Mouse (Mus musculus): ENCODE measurements around the gene Cela3b.

Gene Cela3b

DNA sequence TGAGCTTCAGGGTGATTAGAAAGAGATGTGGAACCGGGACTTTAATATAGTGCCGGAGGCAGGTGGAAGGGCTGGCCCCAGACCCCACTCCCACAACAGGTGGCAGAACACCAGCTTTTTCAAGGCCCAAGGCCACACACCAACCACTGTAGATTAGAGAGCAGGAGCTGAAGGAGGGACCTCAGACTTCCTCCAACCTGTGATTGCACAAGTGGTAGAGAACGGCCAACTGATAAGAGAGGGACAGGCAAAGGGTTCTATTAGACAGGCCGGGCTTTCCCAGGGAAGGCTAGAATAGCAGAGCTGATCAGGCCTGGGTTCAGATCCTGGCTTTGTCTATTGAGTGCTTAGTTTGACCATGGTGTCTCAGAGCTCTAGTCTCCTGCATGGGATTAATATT is at the start of gene Cela3b:
TSS of gene Cela3b (minus strand) at position 39 of the 400 bp plus-strand sequence.
- no peak for DNase-seq

DNA sequence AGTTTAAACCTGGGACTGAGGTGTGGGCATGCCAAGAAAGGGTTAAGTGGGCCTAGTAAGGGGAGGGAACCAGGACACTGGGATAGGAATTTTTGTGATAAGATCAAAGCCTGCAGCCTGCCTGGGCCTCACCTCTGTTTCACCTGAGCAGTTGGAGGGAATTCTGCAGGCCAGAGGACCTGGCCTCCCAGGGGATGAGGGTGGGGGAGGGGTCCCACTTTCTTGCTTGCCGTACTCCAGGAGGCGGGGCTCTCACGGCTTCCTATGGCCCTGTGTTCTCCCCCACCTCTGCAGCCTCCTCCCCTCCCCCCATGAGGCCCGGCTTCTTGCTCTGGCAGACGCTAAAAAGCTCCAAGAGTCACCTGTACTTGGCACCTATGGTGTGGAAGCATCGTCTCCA is 49.4 kb upstream of the Cela3b start:
- DNase-seq, result peak; percentile 35

DNA sequence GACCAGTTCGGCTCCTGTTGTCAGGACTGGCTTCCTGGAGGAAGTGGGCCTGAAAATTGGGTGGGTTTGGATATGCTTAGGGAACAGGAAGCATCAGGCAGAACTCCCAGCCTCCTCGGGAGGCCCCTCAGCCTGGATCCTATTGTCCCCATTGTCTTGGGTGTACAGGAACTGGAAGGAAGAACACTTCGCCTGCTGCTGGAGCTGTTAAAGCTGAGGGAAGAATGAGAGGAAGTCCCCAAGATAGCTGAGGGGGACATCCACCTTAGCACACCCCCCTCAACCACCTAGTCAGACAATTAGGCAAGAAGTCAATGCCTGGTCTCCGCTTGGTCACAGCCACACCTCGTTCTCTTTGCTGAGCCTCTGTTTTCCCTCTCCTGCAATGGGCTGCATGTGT is 48.0 kb upstream of the Cela3b start:
- DNase-seq, result peak; percentile 49

DNA sequence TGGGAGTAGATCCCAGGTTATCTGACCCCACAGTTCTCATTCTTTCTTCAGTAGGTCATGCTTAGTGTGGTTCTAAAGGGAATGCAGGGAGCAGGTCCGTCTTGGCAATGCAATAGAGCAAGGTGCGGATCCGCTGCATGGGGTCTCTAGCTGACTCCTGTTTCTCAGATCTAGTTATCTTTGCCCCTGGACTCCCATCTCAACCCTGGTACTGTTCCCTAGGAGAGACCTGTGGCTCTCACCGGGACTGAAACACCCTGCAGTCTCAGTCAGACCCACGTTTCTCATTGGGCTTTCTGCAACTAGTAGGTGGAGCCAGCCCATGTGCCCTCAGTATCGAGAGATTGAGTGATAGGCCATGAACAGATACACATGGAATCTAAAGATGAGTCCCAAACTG is 47.3 kb upstream of the Cela3b start:
- no peak for DNase-seq

DNA sequence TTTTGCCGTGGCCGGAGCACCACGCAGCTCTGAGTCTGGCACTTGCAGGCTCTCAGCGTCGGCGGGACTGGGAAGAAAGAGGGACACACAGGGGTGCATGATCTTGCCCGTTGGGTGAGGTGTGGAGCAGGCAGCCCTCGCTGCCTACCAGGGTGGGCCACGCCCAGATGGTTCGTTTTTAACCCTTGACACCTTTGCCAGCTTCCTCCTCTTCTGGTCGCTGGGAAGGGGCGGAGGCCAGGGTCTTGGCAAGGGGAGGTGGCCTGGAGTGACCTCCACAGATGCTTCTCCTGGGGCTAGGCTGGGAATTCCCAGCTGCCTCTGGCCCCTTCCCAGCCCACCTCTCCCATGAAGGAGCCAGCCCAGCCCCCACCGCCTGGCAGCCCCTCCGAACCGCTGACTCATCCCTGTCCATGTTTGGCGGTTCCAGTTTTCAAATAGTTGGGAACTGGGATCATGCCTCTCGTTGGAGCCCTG is 46.5 kb upstream of the Cela3b start:
- peak; percentile 71 for DNase-seq

DNA sequence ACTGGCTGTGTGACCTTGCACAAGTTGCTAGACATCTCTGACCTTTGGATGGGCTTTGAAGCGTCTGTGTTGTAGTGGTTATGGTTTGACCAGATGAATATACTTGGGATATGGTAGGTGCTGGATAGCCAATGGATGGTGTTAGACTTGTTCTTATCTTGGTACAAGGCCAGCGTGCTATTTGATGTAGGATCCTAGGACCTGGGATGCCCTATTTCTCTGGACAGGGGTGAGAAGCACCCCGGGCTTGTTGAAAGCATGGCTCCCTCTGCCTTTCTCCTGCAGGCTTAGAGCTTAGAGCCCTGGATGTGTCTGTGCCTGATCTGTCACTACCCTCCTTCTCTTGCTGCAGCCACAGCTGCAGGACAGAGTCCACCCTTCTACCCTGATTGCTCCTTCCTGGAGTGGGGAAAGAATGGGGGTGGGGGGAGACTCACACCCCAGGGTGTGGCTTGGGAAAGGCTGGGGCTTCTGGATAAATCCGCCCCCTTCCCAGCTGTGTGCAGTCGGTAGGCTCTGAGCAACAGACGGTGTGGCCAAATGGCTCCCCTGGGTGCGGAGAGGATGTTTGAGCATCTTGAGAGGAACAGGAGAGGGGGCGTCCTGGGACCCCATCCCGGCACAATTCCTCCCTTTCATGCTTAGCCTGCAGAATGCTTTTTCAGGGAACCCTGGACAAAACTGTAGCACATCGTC is 45.9 kb upstream of the Cela3b start:
- DNase-seq, result peak; percentile 80

DNA sequence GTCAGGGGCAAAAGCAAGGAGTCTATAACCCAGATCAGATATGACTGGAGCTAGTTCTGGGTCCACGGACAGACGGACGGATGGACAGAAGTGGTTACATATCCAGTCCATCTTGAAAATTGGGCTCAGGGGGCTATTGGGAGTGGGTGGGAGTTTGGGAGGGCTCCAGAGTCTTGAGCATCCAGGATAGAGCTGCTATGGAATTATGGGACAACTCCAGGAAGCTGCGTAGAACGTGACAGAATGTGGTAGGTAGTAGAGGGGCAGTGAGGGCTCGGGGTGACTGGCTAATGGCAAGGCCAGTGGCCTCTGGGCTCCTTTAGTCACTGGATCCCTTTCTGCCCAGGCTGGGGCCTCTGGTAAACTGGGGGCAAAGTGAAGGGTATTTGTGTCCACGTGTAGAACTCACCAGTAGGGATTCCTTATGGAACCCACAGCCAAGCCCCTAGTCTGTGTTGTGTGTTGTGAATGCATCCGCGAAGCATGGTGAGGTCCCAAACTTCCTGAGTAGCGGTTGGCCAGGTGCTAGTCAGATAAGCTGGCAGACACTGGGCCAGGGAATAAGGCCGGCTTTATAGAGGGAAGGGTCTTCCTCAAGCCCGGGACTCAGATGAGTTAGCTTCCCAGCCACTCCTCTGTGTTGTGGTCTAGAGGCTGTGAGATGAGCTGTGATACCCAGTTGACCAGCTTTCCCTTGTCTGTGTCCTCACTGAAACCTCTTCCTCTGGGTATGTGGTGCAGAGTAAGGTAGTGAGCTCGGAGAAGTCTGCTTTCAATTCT is 45.1 kb upstream of the Cela3b start:
- no peak for DNase-seq

DNA sequence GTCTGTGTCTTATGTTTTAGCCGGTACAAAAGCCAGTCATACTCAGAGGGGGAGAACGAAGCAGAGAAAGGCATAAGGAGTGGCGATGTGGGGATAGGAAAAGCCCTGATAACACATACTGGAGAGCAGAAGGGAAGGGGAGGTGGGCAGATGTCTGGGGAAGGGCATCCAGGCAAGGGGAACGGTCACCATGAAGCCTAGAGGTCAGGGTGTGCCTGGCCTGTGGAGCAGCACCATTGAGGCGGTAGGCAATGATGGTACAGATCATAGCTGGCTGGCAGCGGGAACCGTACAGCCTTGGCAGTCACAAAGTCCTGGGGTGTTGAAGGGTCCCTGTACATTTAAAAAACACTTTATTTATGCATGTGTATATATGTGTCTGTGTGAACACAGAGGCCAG is 44.4 kb upstream of the Cela3b start:
- no peak for DNase-seq

DNA sequence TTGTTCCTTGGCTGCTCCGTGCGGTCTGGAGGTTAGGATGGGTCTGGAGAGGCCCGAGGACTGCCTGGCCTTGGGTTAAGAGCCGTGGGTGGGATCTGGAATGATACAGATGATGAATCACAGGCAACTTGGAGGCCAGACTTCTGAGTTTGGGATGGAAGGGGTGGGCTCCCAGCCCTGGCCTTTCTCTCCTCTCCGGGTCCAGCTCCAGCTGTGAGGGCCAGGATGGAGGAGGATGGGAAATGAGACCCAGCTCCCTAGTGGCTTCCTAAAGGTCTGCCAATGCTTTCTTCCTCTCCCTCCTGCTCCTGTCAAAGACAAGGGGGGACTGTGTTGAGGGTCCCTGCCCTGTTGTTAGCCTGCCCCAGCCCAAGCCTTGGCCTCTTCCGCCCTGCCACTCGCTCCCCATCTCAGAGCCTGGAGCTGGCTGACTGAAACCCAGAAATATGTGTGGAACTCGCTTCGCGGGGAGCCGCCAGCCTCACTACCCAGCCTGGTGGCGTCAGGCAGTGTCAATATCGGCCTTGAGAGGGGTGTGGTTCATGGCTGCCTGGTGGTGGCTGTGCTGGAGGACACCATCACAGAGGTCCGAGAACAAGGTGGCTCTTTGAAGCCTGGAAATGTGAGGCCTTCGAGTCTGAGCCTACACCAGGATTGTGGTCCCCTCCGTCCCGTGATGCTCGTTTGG is 43.5 kb upstream of the Cela3b start:
- peak; percentile 56 for DNase-seq

DNA sequence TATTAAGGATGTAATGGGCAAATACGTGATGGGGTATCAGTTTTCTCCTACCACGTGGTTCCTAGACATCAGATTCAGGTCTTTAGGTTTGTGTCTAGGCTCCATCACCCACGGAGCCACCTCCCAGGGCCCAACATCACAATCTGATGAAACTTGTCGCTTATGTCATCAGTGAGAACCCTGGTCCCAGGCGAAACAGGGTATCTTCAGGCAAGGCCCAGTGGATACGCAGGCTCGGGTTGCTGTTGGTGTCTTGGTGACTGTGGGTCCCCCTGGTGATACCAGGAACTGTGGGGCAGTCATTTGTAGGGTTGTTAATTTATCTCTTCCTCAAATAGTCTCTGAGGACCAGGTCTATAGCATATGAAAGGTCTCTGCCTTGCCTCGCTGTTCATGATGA is 42.9 kb upstream of the Cela3b start:
- DNase-seq, result no peak

DNA sequence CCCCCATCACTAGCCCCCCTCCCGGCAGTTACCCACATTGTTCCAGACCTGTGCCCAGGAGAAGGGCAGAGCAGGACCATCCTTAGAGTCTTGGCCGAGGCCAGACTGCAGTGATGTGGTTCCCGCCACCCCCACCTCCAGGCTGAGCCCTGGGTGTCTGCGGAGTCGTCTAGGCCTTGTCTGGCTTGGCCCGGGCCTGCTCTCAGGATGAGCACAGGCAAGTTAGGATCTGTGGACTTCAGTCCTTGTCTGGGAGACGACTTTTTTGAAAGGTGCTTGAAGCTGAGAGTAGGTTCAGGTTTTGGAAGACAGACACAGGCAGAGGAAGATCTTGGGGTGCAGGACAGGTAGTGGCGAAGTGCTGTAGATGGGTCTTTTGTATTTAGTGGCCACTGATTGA is 41.0 kb upstream of the Cela3b start:
- DNase-seq, result no peak

DNA sequence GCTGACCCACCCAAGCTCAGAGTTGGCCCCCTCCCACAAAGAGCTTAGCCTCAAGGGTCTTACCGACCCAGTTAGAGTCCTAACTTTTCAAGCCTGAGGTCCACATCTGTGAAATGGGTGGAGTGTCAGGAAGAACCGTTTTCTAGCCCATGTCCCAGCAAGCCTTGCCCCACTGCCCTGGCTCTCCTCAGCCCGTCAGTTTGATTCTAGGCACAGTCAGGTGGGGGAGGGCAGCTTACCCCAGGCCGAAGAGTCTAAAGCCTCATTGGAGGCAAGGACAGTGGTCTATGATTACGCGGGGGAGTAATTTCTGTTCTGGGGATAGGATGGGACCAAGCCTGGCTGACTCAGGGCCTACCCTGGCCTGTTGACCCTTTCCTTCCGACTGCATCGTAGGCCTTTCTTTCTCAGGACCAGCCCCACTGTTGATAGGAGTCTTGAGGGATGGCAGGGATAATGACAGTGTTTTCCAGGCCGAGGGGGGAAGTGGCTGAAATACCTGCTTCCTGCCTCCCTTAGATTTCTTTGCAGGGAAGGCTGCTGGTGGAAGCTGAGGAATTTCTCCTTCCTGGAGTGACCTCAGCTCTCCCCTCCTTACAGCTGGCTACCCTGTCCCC is 40.5 kb upstream of the Cela3b start:
- no peak for DNase-seq

DNA sequence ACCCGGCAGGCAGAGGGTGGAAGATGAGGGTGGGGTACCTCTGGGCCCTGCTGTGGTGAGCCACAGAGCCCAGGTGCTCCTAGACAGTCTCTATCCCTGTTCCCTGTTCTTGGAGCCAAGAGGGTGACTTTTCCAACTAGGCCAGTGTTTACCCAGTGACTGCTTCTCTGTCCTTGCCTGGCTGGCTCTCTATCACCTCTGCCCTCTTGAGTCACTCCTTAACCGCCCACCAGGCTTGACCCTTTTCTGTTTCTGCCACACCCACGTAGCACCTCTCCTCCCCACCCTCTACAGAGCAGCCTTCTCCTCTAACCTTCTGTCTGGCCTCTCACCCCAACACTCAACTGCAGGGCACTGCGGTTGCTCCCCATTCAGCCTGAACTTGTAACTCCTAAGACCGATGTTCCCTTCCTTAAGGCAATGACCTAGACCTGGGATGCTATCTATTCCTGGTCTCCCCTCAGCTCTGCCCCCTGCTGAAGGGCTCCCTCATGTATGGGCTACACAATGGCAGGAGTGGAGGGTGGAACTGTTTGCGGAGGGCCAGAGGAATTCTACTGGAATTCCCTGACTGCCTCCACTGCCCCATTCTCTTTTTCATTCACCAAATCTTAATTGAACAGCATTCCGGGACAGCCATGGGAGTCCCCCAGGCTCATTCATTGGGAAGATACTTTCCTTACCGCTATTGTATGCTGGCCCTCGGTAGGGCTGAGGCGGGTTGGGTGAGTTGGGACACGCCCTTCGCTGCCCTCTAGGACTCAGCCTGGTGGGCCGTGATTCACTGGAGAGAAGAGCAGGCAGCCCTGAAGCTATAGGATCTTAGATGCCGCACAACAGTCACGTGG is 39.7 kb upstream of the Cela3b start:
- DNase-seq, result no peak

DNA sequence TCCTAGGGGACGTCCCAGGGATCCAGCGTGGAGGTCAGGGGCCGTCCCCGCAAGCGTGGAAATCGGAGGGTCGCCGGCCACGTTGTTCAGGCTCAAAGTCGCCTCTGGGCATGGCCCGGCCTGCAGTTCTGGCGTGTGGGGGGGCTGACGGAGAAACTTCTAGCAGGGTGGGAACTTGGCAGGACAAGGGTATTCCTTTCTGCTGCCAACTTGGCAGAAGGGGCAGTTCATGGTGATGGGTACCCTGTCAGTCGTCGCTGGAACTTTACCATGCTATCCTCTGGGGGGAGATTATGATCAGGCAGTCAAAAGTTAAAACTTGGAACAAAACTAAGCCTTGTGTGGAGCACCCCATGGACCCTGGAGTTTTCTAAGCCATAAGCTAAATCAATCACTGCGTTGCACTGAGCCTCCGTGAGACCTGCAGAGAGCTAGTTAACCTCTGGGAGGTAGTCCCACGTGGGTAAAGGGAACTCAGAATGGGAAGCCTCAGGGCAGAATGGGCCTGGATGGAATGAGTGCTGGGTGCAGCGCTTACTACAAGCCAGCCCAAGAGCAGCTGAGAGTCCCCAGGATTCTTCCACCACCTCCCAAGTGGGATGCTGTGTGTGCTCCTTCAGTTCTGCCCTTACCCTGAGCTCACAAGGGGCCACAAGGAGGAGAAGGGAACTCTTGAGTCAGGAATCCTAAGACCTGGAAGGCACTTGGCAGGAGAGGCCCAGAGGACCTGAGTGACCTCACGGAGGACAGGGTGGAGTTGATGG is 38.9 kb upstream of the Cela3b start:
- peak; percentile 54 for DNase-seq

DNA sequence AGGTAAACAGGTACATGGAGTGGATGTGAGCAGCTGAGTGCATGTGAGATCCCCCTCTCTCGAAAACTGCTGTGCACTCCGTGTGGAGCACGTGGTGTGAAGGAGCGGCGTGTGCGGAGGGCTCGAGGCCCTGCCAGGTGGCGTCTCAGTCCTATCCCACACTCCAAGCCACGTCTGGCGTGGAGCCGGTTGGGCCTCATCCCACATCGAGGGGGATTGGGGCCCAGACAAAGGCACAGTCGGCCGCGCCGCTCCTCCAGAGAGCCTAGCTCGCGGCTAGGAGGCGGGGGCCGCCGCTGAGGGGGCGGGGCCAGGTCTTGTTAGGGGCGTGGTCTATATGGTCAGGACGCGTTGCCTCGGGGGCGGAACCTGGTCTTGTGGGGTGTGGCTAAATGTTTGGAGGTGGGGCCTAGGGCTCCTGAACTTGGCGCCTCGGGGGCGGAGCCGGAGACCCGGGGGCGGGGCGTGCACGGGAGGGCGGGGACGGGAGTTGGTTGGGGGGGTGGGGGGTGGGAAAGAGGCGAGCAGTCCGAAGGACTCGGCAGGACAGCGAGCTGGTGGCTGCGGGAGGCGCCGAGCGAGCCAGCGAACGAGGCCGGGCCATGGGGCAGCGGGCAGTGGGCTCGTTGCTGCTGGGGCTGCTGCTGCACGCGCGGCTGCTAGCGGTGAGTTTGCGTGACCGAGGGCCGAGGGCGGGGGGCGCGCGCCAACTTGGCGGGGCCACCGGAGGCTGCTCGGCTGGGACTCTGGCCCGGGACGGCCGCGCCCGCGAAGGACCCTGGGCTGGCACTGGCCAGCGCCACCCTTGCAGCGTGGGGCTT is 38.1 kb upstream of the Cela3b start, which contains the start of gene Hspg2:
TSS of gene Hspg2 (plus strand) at position 510 of the 821 bp plus-strand sequence.
- peak; percentile 98 for DNase-seq

DNA sequence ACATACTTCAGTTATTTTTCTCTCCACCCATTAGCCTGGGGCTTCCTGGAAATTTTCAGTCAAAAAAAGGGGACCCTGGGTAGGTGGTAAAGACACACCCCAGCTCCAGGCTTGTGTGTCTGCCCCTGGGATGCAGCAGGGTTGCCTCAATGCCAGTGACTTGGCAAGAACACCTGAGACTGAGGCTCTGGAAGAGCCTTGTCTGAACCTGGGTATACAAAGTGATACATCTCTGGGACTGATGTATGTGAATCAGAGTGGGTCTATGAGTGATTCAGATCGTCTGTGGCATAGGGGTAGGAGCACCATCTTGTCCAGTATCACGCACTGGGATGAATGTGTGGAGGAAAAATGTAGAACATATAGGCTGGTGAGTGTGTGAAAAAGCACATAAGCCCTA is 37.2 kb upstream of the Cela3b start:
- no peak for DNase-seq

DNA sequence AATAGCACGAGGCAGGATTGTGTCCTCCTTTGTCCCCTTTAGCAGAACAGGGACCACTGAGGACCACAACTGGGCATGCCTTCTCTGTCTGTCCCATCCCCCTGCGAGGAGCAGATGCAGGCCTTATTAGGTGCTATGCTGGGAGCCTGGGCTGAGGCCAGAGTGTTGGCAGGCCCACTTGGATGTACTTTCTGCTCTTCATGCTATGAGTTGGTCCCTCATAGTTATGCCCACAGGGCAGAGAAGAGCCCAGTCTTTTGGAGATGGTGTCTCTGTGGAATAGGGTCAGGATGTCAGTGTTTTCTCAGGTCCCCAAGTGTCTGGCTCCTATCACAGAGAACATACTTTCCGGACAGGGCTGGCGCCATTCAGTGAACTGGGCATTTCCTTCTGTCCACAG is 36.7 kb upstream of the Cela3b start:
- no peak for DNase-seq

DNA sequence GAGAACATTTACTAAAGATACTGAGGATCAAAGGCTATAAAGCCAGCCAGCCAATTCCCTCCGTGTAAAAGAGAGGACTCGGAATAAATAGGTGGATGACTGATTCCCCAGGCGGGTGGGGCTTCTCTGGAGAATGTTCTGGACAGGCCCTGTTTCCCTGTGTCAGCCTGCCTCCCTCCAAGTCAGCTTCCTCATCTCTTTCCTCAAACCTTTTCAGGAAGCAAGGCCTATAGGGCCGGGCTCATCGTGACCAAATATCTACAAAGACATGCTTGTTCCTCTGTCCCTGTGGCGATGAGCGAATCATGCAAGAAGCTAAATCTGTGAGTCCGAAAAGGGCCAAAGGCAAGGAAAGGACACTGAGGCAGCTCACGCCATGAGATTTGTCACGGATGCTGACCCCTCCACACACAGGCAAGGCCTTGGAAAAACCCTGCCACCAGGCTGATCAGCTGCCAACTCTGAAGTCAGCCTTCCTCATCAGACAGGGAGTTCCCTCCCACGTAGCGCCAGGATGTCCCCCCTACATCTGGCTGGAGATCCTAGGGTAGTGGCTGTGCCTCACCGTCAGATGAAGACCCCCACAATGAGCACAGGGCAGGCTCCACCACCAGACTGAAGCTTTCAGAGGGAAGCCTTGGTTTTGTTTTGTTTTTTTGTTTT is 34.9 kb upstream of the Cela3b start:
- DNase-seq, result peak; percentile 48

DNA sequence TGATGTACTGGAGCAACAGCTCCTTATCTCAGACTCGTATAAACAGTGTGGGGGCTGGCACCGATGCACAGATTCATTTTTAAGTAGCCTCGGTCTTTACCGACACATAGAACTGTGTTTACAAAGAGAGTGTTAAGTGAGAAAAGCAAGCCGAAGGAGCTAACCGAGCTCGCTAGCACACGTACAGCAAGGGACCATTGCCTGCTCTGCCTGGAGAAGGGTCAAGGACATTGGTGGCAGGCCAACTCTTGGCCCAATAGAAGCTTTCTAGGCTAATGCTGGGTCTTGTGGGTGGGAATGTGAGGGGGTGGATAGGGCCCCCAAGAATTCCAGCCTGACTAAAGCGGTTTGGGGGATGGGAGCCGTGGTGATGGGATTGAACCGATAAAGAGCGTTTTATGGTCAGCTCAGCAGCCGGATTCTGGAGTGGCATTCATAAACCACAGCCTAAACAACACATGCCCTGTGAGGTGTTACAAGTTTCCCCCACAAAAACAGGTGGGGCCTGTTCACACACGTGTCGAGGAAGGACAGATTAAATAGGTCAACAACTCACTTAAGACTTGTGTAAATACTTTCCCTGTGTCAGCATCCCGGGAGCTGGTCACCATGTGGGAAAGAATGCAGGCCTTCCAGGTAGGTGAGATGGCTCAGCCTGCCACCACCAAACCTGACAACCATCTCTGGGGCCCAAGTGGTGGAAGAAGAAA is 31.8 kb upstream of the Cela3b start:
- DNase-seq, result peak; percentile 83

Measured in lung, postnatal 10 days (tissue).